Mouse (Mus musculus) ES-E14 (cell line): ENCODE measurements around the gene Mpl.

Experiments
- CHD2 ChIP-seq: IDR thresholded peaks from 2 replicates; pipeline ENCODE4 v1.6.1; 2014; ENCODE audit warnings: mild to moderate bottlenecking, low read depth, low read length, inconsistent platforms
- HCFC1 ChIP-seq: IDR thresholded peaks from 2 replicates; pipeline ENCODE4 v1.6.1; 2012; ENCODE audit warnings: low read length, inconsistent platforms, borderline replicate concordance; ENCODE audit not compliant: insufficient read depth
- MAFK ChIP-seq: IDR thresholded peaks from 2 replicates; pipeline ENCODE4 v1.6.1; 2014; ENCODE audit warnings: mild to moderate bottlenecking, low read depth, low read length, inconsistent platforms; ENCODE audit not compliant: insufficient read depth
- ZNF384 ChIP-seq: IDR thresholded peaks from 2 replicates; pipeline ENCODE4 v1.6.1; 2012; ENCODE audit warnings: low read depth, low read length, inconsistent platforms

DNA sequence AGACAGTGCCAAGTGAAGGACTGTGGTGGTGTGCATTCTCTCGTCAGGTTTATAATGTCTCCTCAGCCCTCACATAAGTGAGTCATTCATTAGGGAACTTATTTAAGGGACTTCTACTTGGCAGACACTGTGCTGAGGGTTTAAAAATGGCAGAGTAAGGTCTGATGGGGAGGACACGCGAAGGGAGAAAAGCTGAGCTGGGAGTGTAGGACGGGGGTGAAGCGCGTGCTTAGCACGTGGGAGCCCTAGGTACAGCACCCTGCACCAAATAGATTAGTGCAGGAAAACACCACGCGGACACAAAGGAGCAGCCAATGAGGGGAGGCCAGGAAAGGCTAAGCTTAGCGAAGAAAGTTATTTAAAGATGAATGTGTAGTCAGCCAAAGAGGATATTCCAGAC is 12.2 kb downstream of the Mpl start:
- no peak for TF ChIP-seq MAFK
- TF ChIP-seq HCFC1 = no peak
- no peak for TF ChIP-seq CHD2
- TF ChIP-seq ZNF384 = no peak
